Mouse (Mus musculus) bone marrow, adult 2 months (tissue): ENCODE measurements around the gene Svep1.

ENCODE experiments used
- CTCF ChIP-seq: fragments of 200-500 bp; IDR thresholded peaks from 2 replicates; pipeline ENCODE4 v1.5.1; 2011; ENCODE audit warnings: low read length, control low read depth; ENCODE audit not compliant: control insufficient read depth, insufficient read depth
- POLR2A ChIP-seq: fragments of 200-500 bp; IDR thresholded peaks from 2 replicates; pipeline ENCODE4 v1.6.1; 2011; ENCODE audit warnings: low read depth, mild to moderate bottlenecking, control low read depth, low read length, borderline replicate concordance; ENCODE audit not compliant: control insufficient read depth

DNA sequence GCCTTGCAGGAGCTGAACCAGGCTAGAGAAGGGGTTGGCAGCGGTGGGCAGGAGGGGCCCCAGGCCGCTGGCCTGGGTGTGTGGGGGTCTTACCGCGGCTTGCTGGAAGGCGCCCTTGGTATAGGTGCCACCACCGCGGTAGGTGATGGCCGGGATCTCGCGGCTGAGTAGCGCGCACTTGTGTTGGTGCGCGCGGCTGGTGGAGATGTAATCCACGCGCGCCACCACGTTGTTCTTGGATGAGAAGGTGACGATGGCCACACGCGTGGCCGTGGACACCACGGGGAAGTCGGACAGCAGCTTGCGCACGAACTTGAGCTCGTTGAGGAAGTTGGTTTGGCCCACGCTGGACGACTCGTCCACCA lies 927 bp downstream of the Svep1 start:
- no peak for TF ChIP-seq CTCF
- TF ChIP-seq POLR2A = no peak
